Comparison of ENCODE assay signal across 8 mouse cellular contexts in genomic region chr2:131096101-131096795, GRCm38 (mm10). TPM values are rescaled to one million over a fixed set of nuclear protein-coding genes. Genes with fewer than 3 reads are reported as not detected.
DNase-seq lines count a peak whose midpoint lies in the region; ATAC-seq and TF ChIP-seq lines count a peak whose summit lies in the region.

No protein-coding gene starts in this region.

- TF ChIP-seq CTCF in embryonic fibroblast, embryonic 13.5 days (IDR thresholded peaks at IDR 0.05; ENCODE audit: borderline replicate concordance, insufficient read depth, low read length) = no peak

- no peak overlapping the region for H3K4me2 ChIP-seq in hindbrain, embryonic 11.5 days (replicated peaks; ENCODE audit: low read depth, low read length)
- H3K4me2 ChIP-seq in limb, embryonic 15.5 days = peak overlapping the region; percentile 19; the same call in 1 of the 2 replicates

- H3K4me1 ChIP-seq in embryonic fibroblast, embryonic 13.5 days (ENCODE audit: control insufficient read depth, insufficient read depth, low read length) = peaks cover 10% of the 10 kb centered on the region
- H3K4me1 ChIP-seq in hindbrain, embryonic 11.5 days (replicated peaks; ENCODE audit: control insufficient read depth, insufficient read depth, low read length) = no peaks in the 10 kb centered on the region
- peaks cover 6% of the 10 kb centered on the region for H3K4me1 ChIP-seq in limb, embryonic 15.5 days

- H3K27me3 ChIP-seq in hindbrain, embryonic 11.5 days (ENCODE audit: control insufficient read depth, insufficient read depth, low read length) = no peaks in the 10 kb centered on the region
- no peaks in the 10 kb centered on the region for H3K27me3 ChIP-seq in limb, embryonic 15.5 days

- H3K4me3 ChIP-seq in embryonic fibroblast, embryonic 13.5 days (ENCODE audit: insufficient read depth, low read length) = no peak overlapping the region
- H3K4me3 ChIP-seq in hindbrain, embryonic 11.5 days (ENCODE audit: low read depth, low read length) = no peak overlapping the region
- H3K4me3 ChIP-seq in limb, embryonic 15.5 days = no peak overlapping the region

- TF ChIP-seq POLR2A in embryonic fibroblast, embryonic 13.5 days (IDR thresholded peaks at IDR 0.05; ENCODE audit: low read depth, low read length) = peak; percentile 32

- peak; percentile 44 to 65 for DNase-seq in adrenal gland, adult (ENCODE audit: inconsistent age in 2 of 2, low spot score in 1 of 2)
- DNase-seq in adrenal gland, adult 8-10 months = no peak
- DNase-seq in MN1 (ENCODE audit: low spot score) = peak; percentile 52
- peak; percentile 55 for DNase-seq in hindbrain, embryonic 11.5 days (ENCODE audit: low spot score)
- peak; percentile 12 for DNase-seq in naive thymus-derived CD4-positive, alpha-beta T cell, adult 2 months (ENCODE audit: low read depth)
- DNase-seq in layer of hippocampus, adult 18-20 months (ENCODE audit: low spot score in 2 of 2) = no peak

- ATAC-seq in hindbrain, embryonic 11.5 days (ENCODE audit: low FRiP score) = 0 out of 2 replicates have a peak, but pooled peaks have one; percentile 14
- peak; percentile 62; the same call in 1 of the 2 replicates for ATAC-seq in limb, embryonic 15.5 days (ENCODE audit: insufficient number of reproducible peaks, low FRiP score, low TSS enrichment, low read depth)

- peak overlapping the region; percentile 45 for H3K9ac ChIP-seq in hindbrain, embryonic 11.5 days (ENCODE audit: low read depth, low read length)
- H3K9ac ChIP-seq in limb, embryonic 15.5 days = no peak overlapping the region

- H3K9me3 ChIP-seq in hindbrain, embryonic 11.5 days (ENCODE audit: control insufficient read depth, low read length) = no peaks in the 10 kb centered on the region
- H3K9me3 ChIP-seq in limb, embryonic 15.5 days = no peaks in the 10 kb centered on the region

- no peaks in the 10 kb centered on the region for H3K36me3 ChIP-seq in hindbrain, embryonic 11.5 days (ENCODE audit: control insufficient read depth, insufficient read depth, low read length)
- H3K36me3 ChIP-seq in limb, embryonic 15.5 days = no peaks in the 10 kb centered on the region

- peak overlapping the region; percentile 99 for H3K27ac ChIP-seq in embryonic fibroblast, embryonic 13.5 days (ENCODE audit: insufficient read depth, low read length)
- peak overlapping the region; percentile 51 for H3K27ac ChIP-seq in hindbrain, embryonic 11.5 days (ENCODE audit: low read depth, low read length)
- peak overlapping the region; percentile 73 for H3K27ac ChIP-seq in limb, embryonic 15.5 days

- WGBS in hindbrain, embryonic 11.5 days = 9% methylated on average over 9 of the region's 9 CpGs
- 3% methylated on average over 9 of the region's 9 CpGs for WGBS in limb, embryonic 15.5 days

RNA-seq across cellular contexts. Expression of gene Siglec1, which starts 9.7 kb away (rescaled TPM):
- total RNA-seq in adrenal gland, adult 8-10 months (2022) = 1 to 10 TPM; 5.1 to 6.4 (median 6.3) TPM
- polyA plus RNA-seq in embryonic fibroblast, embryonic 13.5 days (2011; ENCODE audit: insufficient read length, low read depth, missing spikeins) = 0.12 and 0.70 TPM in 2 replicates
- 0.10 and 0.15 TPM in 2 replicates for polyA plus RNA-seq in hindbrain, embryonic 11.5 days (2014; fragmentation: Nextera tagmentation; extraction: Ambion mirVana)
- 0.58 and 0.61 TPM in 2 replicates for polyA plus RNA-seq in limb, embryonic 15.5 days (2015; fragmentation: Nextera tagmentation; extraction: Ambion mirVana)
- under 1 TPM; 0.36 to 0.47 TPM for total RNA-seq in layer of hippocampus, adult 18-20 months (2021)

RNA-seq across cellular contexts. Expression of gene Hspa12b, which starts 30.8 kb away (rescaled TPM):
- 10 to 100 TPM in 2 of 4 experiments, 1 to 10 TPM in 2; 8.1 to 16.8 (median 10.4) TPM for total RNA-seq in adrenal gland, adult 8-10 months (2022)
- polyA plus RNA-seq in embryonic fibroblast, embryonic 13.5 days (2011; ENCODE audit: insufficient read length, low read depth, missing spikeins) = 7.3 and 8.6 TPM in 2 replicates
- polyA plus RNA-seq in hindbrain, embryonic 11.5 days (2014; fragmentation: Nextera tagmentation; extraction: Ambion mirVana) = 4.0 and 4.6 TPM in 2 replicates
- polyA plus RNA-seq in limb, embryonic 15.5 days (2015; fragmentation: Nextera tagmentation; extraction: Ambion mirVana) = 16.0 and 22.0 TPM in 2 replicates
- 1 to 10 TPM; 6.1 to 8.3 TPM for total RNA-seq in layer of hippocampus, adult 18-20 months (2021)

RNA-seq across cellular contexts. Expression of gene Adam33, which starts 32.6 kb away (rescaled TPM):
- 1 to 10 TPM; 2.0 to 4.2 (median 3.6) TPM for total RNA-seq in adrenal gland, adult 8-10 months (2022)
- polyA plus RNA-seq in embryonic fibroblast, embryonic 13.5 days (2011; ENCODE audit: insufficient read length, low read depth, missing spikeins) = 15.6 and 23.3 TPM in 2 replicates
- 0.54 and 0.66 TPM in 2 replicates for polyA plus RNA-seq in hindbrain, embryonic 11.5 days (2014; fragmentation: Nextera tagmentation; extraction: Ambion mirVana)
- polyA plus RNA-seq in limb, embryonic 15.5 days (2015; fragmentation: Nextera tagmentation; extraction: Ambion mirVana) = 69.2 and 77.5 TPM in 2 replicates
- under 1 TPM; 0.18 to 0.74 TPM for total RNA-seq in layer of hippocampus, adult 18-20 months (2021)

RNA-seq across cellular contexts. Expression of gene Gm11037, which starts 37.0 kb away (rescaled TPM):
- total RNA-seq in adrenal gland, adult 8-10 months (2022) = not detected
- not detected in 2 replicates for polyA plus RNA-seq in embryonic fibroblast, embryonic 13.5 days (2011; ENCODE audit: insufficient read length, low read depth, missing spikeins)
- polyA plus RNA-seq in hindbrain, embryonic 11.5 days (2014; fragmentation: Nextera tagmentation; extraction: Ambion mirVana) = not detected in 2 replicates
- polyA plus RNA-seq in limb, embryonic 15.5 days (2015; fragmentation: Nextera tagmentation; extraction: Ambion mirVana) = not detected in 2 replicates
- not detected for total RNA-seq in layer of hippocampus, adult 18-20 months (2021)

RNA-seq across cellular contexts. Expression of gene Gfra4, which starts 53.4 kb away (rescaled TPM):
- 1 to 10 TPM; 5.6 to 7.2 (median 6.3) TPM for total RNA-seq in adrenal gland, adult 8-10 months (2022)
- 3.8 and 9.4 TPM in 2 replicates for polyA plus RNA-seq in embryonic fibroblast, embryonic 13.5 days (2011; ENCODE audit: insufficient read length, low read depth, missing spikeins)
- 5.6 and 6.1 TPM in 2 replicates for polyA plus RNA-seq in hindbrain, embryonic 11.5 days (2014; fragmentation: Nextera tagmentation; extraction: Ambion mirVana)
- 29.5 and 31.8 TPM in 2 replicates for polyA plus RNA-seq in limb, embryonic 15.5 days (2015; fragmentation: Nextera tagmentation; extraction: Ambion mirVana)
- 10 to 100 TPM; 61.4 to 65.5 TPM for total RNA-seq in layer of hippocampus, adult 18-20 months (2021)

Comparison
In these comparisons a context has a peak if more than half of its experiments do, and no peak if none do; other contexts are left out.
1. DNase-seq: peak in adrenal gland, adult (2 of 2), MN1 (single experiment), hindbrain, embryonic 11.5 days (single experiment) and naive thymus-derived CD4-positive, alpha-beta T cell, adult 2 months (single experiment); none in adrenal gland, adult 8-10 months (single experiment) and layer of hippocampus, adult 18-20 months (0 of 2).
2. Peak in every context shown above with its lines, with median percentiles within 50 percentile points of each other: H3K27ac ChIP-seq.